Mouse (Mus musculus): ENCODE measurements around the gene Prkcd. TPM values are rescaled to one million over a fixed set of nuclear protein-coding genes. Genes with fewer than 3 reads are reported as not detected.

Prkcd gene
- polyA plus RNA-seq, 1 experiment from 2014 or later: 54.0 TPM

- H3K4me2 ChIP-seq: peak overlapping the region; percentile 73
- H3K4me1 ChIP-seq (ENCODE audit: insufficient read depth): peaks cover 4% of the 10 kb centered on the region; the same call in 1 of the 2 replicates
- no peaks in the 10 kb centered on the region for H3K9me3 ChIP-seq (ENCODE audit: low read depth, low read length)
- H3K9ac ChIP-seq: peak overlapping the region; percentile 75
- peak overlapping the region; percentile 79 for H3K4me3 ChIP-seq (ENCODE audit: low read depth, low read length)
- 43% methylated on average over 12 of the region's 12 CpGs for WGBS
- H3K27me3 ChIP-seq (ENCODE audit: insufficient read depth, low read length): no peaks in the 10 kb centered on the region
- no peak for TF ChIP-seq CTCF (IDR thresholded peaks at IDR 0.05; ENCODE audit: low read depth)
- ATAC-seq (ENCODE audit: insufficient read depth) (no peak), DNase-seq (no peak)
- H3K27ac ChIP-seq (ENCODE audit: low read depth): peak overlapping the region; percentile 42
- H3K36me3 ChIP-seq (ENCODE audit: insufficient read depth): no peaks in the 10 kb centered on the region
Measured at GRCm38 (mm10) chr14:30626756-30627742, 1.0 kb upstream of the Prkcd start.

GRCm38 (mm10) chr14:30625131-30625807, 741 bp downstream of the Prkcd start:
- ATAC-seq (ENCODE audit: insufficient read depth): peak; percentile 64
- Histone ChIP-seq H3K36me3 (ENCODE audit: insufficient read depth) (no peaks in the 10 kb centered on the region), H3K4me1 (ENCODE audit: insufficient read depth) (no peaks in the 10 kb centered on the region), H3K27ac (ENCODE audit: low read depth) (peak overlapping the region; percentile 42), H3K27me3 (ENCODE audit: insufficient read depth, low read length) (no peaks in the 10 kb centered on the region), H3K4me3 (ENCODE audit: low read depth, low read length) (peak overlapping the region; percentile 79), H3K9ac (peak overlapping the region; percentile 75), H3K4me2 (peak overlapping the region; percentile 73), H3K9me3 (ENCODE audit: low read depth, low read length) (no peaks in the 10 kb centered on the region)
- TF ChIP-seq CTCF (IDR thresholded peaks at IDR 0.05; ENCODE audit: low read depth): no peak
- WGBS: under 1% methylated on average over 39 of the region's 39 CpGs
- DNase-seq: peak; percentile 80

GRCm38 (mm10) chr14:30624277-30624721, 1.7 kb downstream of the Prkcd start:
- H3K36me3 ChIP-seq (ENCODE audit: insufficient read depth): 0 out of 2 replicates have a peak, but pooled peaks cover 2% of the 10 kb centered on the region
- H3K4me2 ChIP-seq: peak overlapping the region; percentile 73
- ATAC-seq (ENCODE audit: insufficient read depth): no peak
- H3K9ac ChIP-seq: peak overlapping the region; percentile 1; the same call in 1 of the 2 replicates
- peak overlapping the region; percentile 79 for H3K4me3 ChIP-seq (ENCODE audit: low read depth, low read length)
- no peak for DNase-seq
- 46% methylated on average over 8 of the region's 8 CpGs for WGBS
- H3K27ac ChIP-seq (ENCODE audit: low read depth): no peak overlapping the region
- TF ChIP-seq CTCF (IDR thresholded peaks at IDR 0.05; ENCODE audit: low read depth): peak; percentile 50; the same call in 1 of the 2 replicates
- H3K27me3 ChIP-seq (ENCODE audit: insufficient read depth, low read length): no peaks in the 10 kb centered on the region
- H3K9me3 ChIP-seq (ENCODE audit: low read depth, low read length): no peaks in the 10 kb centered on the region
- H3K4me1 ChIP-seq (ENCODE audit: insufficient read depth): no peaks in the 10 kb centered on the region

GRCm38 (mm10) chr14:30622556-30622955, 3.5 kb downstream of the Prkcd start:
- WGBS: 75% methylated on average over 8 of the region's 8 CpGs
- H3K4me2 ChIP-seq: no peak overlapping the region
- TF ChIP-seq CTCF (IDR thresholded peaks at IDR 0.05; ENCODE audit: low read depth): no peak
- H3K4me1 ChIP-seq (ENCODE audit: insufficient read depth): no peaks in the 10 kb centered on the region
- H3K4me3 ChIP-seq (ENCODE audit: low read depth, low read length): no peak overlapping the region
- H3K9ac ChIP-seq: no peak overlapping the region
- no peak for ATAC-seq (ENCODE audit: insufficient read depth)
- no peaks in the 10 kb centered on the region for H3K27me3 ChIP-seq (ENCODE audit: insufficient read depth, low read length)
- H3K9me3 ChIP-seq (ENCODE audit: low read depth, low read length): no peaks in the 10 kb centered on the region
- H3K36me3 ChIP-seq (ENCODE audit: insufficient read depth): 0 out of 2 replicates have a peak, but pooled peaks cover 4% of the 10 kb centered on the region
- no peak for DNase-seq
- H3K27ac ChIP-seq (ENCODE audit: low read depth): 0 out of 2 replicates have a peak overlapping the region, but pooled peaks have one; percentile 8

- no peaks in the 10 kb centered on the region for H3K4me1 ChIP-seq (ENCODE audit: insufficient read depth)
- H3K27me3 ChIP-seq (ENCODE audit: insufficient read depth, low read length): no peaks in the 10 kb centered on the region
- 0 out of 2 replicates have a peak, but pooled peaks cover 4% of the 10 kb centered on the region for H3K36me3 ChIP-seq (ENCODE audit: insufficient read depth)
- 0 out of 2 replicates have a peak overlapping the region, but pooled peaks have one; percentile 8 for H3K27ac ChIP-seq (ENCODE audit: low read depth)
- no peak for TF ChIP-seq CTCF (IDR thresholded peaks at IDR 0.05; ENCODE audit: low read depth)
- DNase-seq: no peak
- no peak for ATAC-seq (ENCODE audit: insufficient read depth)
- H3K4me3 ChIP-seq (ENCODE audit: low read depth, low read length): no peak overlapping the region
- H3K4me2 ChIP-seq: no peak overlapping the region
- H3K9me3 ChIP-seq (ENCODE audit: low read depth, low read length): no peaks in the 10 kb centered on the region
- no peak overlapping the region for H3K9ac ChIP-seq
- WGBS: 78% methylated on average over 7 of the region's 7 CpGs
Measured at GRCm38 (mm10) chr14:30622130-30622529, 3.9 kb downstream of the Prkcd start.

- 64% methylated on average over 7 of the region's 7 CpGs for WGBS
- DNase-seq (no peak), ATAC-seq (ENCODE audit: insufficient read depth) (no peak)
- H3K27me3 ChIP-seq (ENCODE audit: insufficient read depth, low read length): no peaks in the 10 kb centered on the region
- H3K4me1 ChIP-seq (ENCODE audit: insufficient read depth): no peaks in the 10 kb centered on the region
- no peak overlapping the region for H3K9ac ChIP-seq
- no peak overlapping the region for H3K4me3 ChIP-seq (ENCODE audit: low read depth, low read length)
- 0 out of 2 replicates have a peak, but pooled peaks cover 4% of the 10 kb centered on the region for H3K36me3 ChIP-seq (ENCODE audit: insufficient read depth)
- H3K9me3 ChIP-seq (ENCODE audit: low read depth, low read length): no peaks in the 10 kb centered on the region
- no peak for TF ChIP-seq CTCF (IDR thresholded peaks at IDR 0.05; ENCODE audit: low read depth)
- no peak overlapping the region for H3K27ac ChIP-seq (ENCODE audit: low read depth)
- no peak overlapping the region for H3K4me2 ChIP-seq
Measured at GRCm38 (mm10) chr14:30619982-30620578, 5.9 kb downstream of the Prkcd start.
